Mouse (Mus musculus) erythroid progenitor cell, adult 5-6 weeks (primary cell): ENCODE results near the gene Sparcl1. TPM values are rescaled to one million over a fixed set of nuclear protein-coding genes. Genes with fewer than 3 reads are reported as not detected.

Source experiments
- ATAC-seq: replicated peaks from 2 replicates; pipeline ENCODE4 v1.8.0; 2016; ENCODE audit warnings: moderate number of reproducible peaks, mild to moderate bottlenecking, moderate TSS enrichment, inconsistent platforms; ENCODE audit not compliant: poor library complexity, low FRiP score, severe bottlenecking
- total RNA-seq, 2 experiments: library from RNA; stranded (forward) in 1 of 2; stranded (reverse) in 1 of 2; fragments of 150-400 nt in 1 of 2; fragments of 186-747, 209-891 nt in 1 of 2; gene quantifications; 2 replicates each; pipeline versions ENCODE4 v1.2.3 to v1.2.4; 2015 to 2017; ENCODE audit warnings: low replicate concordance in 2 of 2

Gene Sparcl1
- total RNA-seq, 2 experiments from 2014 or later: not detected

DNA sequence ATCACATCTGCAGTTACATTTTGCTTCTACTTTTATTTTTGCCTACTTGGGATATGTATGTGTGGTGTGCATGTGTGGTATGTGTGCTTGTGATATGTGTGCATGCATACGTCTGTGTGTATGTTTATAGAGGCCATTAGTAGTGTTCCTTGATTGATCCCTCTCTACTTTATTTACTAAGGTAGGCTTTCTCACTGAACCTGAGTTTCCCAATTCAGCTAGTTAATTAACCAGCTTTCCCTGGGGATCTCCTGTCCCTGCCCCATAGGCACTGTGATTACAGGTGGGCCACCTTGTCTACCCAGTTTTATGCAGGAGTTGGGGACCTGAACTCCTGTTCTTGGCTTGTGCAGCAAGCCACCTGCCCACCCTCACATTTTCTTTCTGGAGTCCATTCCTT, 76.8 kb downstream of the Sparcl1 start:
- ATAC-seq: no peak

DNA sequence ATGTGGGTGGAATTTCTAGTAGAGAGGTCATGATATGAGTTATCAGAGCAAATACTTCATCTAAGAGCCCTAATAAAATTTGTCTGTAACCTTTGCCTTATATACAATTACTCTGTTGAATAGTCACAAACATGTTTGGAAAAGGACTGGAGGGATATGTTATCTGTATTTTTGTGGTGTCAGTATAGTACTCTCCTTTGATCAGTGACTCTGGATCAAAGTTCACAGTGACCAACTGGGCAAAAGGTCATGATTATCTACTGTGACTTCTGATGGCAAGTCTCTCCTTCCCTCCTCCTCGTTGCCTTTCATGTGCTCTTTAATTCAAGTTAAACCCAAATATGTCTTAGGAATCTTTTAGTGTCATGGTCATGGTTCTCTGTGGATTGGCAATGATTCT, 77.7 kb downstream of the Sparcl1 start:
- ATAC-seq: no peak

DNA sequence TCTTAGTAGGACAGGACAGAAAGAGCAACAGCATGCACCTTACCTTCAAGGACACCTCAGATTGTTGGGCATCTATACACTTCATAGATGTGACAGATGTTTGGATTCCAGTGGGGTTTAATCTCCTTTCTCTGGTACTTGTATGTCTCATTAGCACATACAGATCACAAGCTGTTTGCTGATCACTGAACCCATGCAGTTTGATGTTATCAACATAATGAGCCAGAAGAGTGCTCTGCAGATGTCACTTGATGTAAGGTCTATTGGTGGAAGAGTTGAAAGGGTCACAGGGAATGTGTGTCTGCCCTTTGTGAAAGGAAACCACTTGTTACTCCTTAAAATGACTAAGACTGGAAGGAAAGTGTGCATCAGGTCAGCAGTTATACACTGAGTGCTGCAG, 78.5 kb downstream of the Sparcl1 start:
- no peak for ATAC-seq

DNA sequence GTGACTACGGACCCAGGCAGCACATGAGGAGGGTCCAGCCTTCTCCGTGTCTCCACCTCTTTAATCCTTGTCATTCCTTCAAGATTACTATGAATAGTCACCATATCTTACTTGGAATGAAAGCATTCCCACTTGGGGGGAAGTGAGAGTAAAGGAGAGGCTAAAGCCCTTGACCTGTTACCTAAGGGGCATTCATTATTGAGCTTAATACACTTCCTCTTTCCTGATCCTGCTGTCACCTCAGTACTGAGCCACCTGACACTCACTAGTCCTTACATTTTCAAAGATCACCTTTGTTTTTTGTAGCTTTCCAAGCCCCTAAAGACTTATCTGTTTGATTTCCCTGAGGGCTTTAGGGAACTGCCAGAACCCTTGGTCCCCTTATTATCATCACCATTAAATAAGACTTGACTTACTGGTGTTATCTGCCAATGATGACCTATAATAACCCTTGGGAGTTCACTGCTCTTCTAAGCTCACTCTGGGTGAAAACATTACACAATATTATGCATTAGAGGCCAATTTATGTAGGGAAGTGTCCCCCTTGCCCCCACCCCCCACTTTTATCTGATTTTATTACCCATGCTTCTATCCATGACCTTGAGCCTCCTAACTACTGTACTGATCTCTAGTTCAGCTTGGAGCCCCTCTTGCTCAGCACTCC, 81.0 kb downstream of the Sparcl1 start:
- no peak for ATAC-seq

Other genes starting within 250 kb of the Sparcl1 start
- gene Klhl8, start 202.5 kb downstream of the Sparcl1 start, total RNA-seq (2015; ENCODE audit: low replicate concordance): 0.42 TPM in 1 of 2 replicates, not detected in the other
- 0.53 TPM in 1 of 2 replicates, not detected in the other for gene Klhl8, start 202.5 kb downstream of the Sparcl1 start, total RNA-seq (2017; ENCODE audit: low replicate concordance)
- not detected in 2 replicates for gene Hsd17b13, start 136.3 kb downstream of the Sparcl1 start, total RNA-seq (2015; ENCODE audit: low replicate concordance)
- not detected in 2 replicates for gene Hsd17b13, start 136.3 kb downstream of the Sparcl1 start, total RNA-seq (2017; ENCODE audit: low replicate concordance)
- 10.8 and 18.0 TPM in 2 replicates for gene Hsd17b11, start 91.8 kb downstream of the Sparcl1 start, total RNA-seq (2015; ENCODE audit: low replicate concordance)
- 4.7 and 9.0 TPM in 2 replicates for gene Hsd17b11, start 91.8 kb downstream of the Sparcl1 start, total RNA-seq (2017; ENCODE audit: low replicate concordance)
- 51.6 and 69.9 TPM in 2 replicates for gene Nudt9, start 67.4 kb downstream of the Sparcl1 start, total RNA-seq (2015; ENCODE audit: low replicate concordance)
- 59.2 and 61.9 TPM in 2 replicates for gene Nudt9, start 67.4 kb downstream of the Sparcl1 start, total RNA-seq (2017; ENCODE audit: low replicate concordance)
- not detected in 2 replicates for gene Gm17660, start 36.1 kb downstream of the Sparcl1 start, total RNA-seq (2015; ENCODE audit: low replicate concordance)
- gene Gm17660, start 36.1 kb downstream of the Sparcl1 start, total RNA-seq (2017; ENCODE audit: low replicate concordance): not detected in 2 replicates
- gene Dspp, start 57.0 kb upstream of the Sparcl1 start, total RNA-seq (2015; ENCODE audit: low replicate concordance): not detected in 2 replicates
- gene Dspp, start 57.0 kb upstream of the Sparcl1 start, total RNA-seq (2017; ENCODE audit: low replicate concordance): not detected in 2 replicates
- not detected in 2 replicates for gene Dmp1, start 88.9 kb upstream of the Sparcl1 start, total RNA-seq (2015; ENCODE audit: low replicate concordance)
- gene Dmp1, start 88.9 kb upstream of the Sparcl1 start, total RNA-seq (2017; ENCODE audit: low replicate concordance): not detected in 2 replicates
- gene Ibsp, start 185.4 kb upstream of the Sparcl1 start, total RNA-seq (2015; ENCODE audit: low replicate concordance): 2.9 and 10.8 TPM in 2 replicates
- gene Ibsp, start 185.4 kb upstream of the Sparcl1 start, total RNA-seq (2017; ENCODE audit: low replicate concordance): 2.4 and 12.1 TPM in 2 replicates
- not detected in 2 replicates for gene Mepe, start 211.6 kb upstream of the Sparcl1 start, total RNA-seq (2015; ENCODE audit: low replicate concordance)
- gene Mepe, start 211.6 kb upstream of the Sparcl1 start, total RNA-seq (2017; ENCODE audit: low replicate concordance): not detected in 2 replicates